Mouse (Mus musculus) olfactory bulb, adult 2 months (tissue): Measurements from ENCODE around the gene Tas2r124.

Source experiments
- CTCF ChIP-seq: fragments of 200-500 bp; IDR thresholded peaks from 2 replicates; pipeline ENCODE4 v1.5.1; 2012; ENCODE audit warnings: low read depth, mild to moderate bottlenecking, low read length, moderate library complexity; ENCODE audit not compliant: insufficient read depth
- POLR2A ChIP-seq: fragments of 200-500 bp; IDR thresholded peaks from 2 replicates; pipeline ENCODE4 v1.6.1; 2012; ENCODE audit warnings: mild to moderate bottlenecking, low read depth, low read length, moderate library complexity; ENCODE audit not compliant: insufficient read depth

DNA sequence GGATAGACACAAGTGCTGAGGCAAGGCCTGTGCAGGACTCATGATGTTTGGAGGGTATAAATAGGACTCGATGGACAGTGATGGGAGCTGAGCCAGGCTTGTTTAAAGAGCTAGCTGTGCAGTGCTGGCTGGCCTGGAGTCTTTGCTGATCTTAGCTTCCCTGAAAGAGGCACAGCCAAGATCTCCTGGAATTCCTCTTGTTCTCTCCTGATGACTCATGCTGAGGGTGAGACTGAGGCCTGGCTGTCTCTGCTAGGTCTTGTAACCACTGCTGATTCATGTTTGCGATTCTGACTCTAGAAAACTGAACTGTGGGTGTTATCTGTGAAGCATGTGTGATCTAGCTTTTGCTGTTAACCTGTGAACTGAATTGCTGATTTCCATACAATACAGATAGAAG is 4.3 kb upstream of the Tas2r124 start:
- no peak for TF ChIP-seq POLR2A
- TF ChIP-seq CTCF, result no peak
